Mouse (Mus musculus) lung, adult 2 months (tissue): ENCODE measurements around the gene Msi2. TPM values are rescaled to one million over a fixed set of nuclear protein-coding genes. Genes with fewer than 3 reads are reported as not detected.

Source experiments
- DNase-seq: peaks from one replicate; pipeline ENCODE4 v3.0.0; 2022
- H3K4me1 ChIP-seq: fragments of 200-500 bp; 2 replicates; pipeline ENCODE4 v1.6.1; 2011; ENCODE audit warnings: low read length; ENCODE audit not compliant: control insufficient read depth, insufficient read depth
- H3K4me3 ChIP-seq: fragments of 200-500 bp; replicated peaks from 2 replicates; pipeline ENCODE3; 2011; ENCODE audit warnings: low read depth, mild to moderate bottlenecking, control low read depth, low read length; ENCODE audit errors: extremely low read depth
- CTCF ChIP-seq: fragments of 200-500 bp; IDR thresholded peaks from 2 replicates; pipeline ENCODE4 v1.5.1; 2011; ENCODE audit warnings: mild to moderate bottlenecking, low read length, control low read depth; ENCODE audit not compliant: insufficient read depth
- POLR2A ChIP-seq: fragments of 200-500 bp; IDR thresholded peaks from 2 replicates; pipeline ENCODE4 v1.6.1; 2011; ENCODE audit warnings: low read depth, mild to moderate bottlenecking, control low read depth, low read length, borderline replicate concordance; ENCODE audit errors: extremely low read depth
- WGBS: fragments of 180-500 bp; shearing (Covaris S2); methylation state at CpG from one replicate; pipeline ENCODE4 v1.1.7; 2018; 5-methylcytosine and 5-hydroxymethylcytosine counted together
- polyA plus RNA-seq: library from polyadenylated mRNA; depleted of rRNA; stranded (reverse); fragments of >200 nt; gene quantifications from 2 replicates; pipeline ENCODE4 v1.2.3, GENCODE M21; 2012

Gene Msi2
- polyA plus RNA-seq, 1 experiment = 29.5 TPM

DNA sequence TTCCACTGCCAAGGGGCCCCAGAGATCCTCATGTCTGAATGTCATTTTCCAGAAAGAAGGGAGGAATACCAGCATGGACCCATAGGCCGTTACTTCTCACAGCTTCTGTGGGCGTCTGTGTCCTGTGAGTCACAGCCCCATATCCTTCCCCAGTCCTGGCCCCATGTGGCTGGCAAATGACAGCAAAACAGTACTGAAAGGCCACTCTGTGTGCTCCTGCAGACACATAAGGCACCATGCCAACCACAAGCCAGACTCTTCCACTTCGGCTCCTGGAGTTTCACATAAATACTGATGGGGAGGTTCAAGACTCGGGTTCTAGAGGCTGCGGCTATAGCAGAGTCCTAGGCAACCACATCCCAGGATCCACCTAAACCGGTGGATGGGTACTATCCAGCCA, 128.7 kb downstream of the Msi2 start:
- TF ChIP-seq POLR2A = no peak
- no peak for TF ChIP-seq CTCF
- Histone ChIP-seq H3K4me1 (peaks cover 9% of the 10 kb centered on the region), H3K4me3 (no peak overlapping the region)
- DNase-seq = no peak
- 88% methylated on average over 6 of the region's 6 CpGs for WGBS

DNA sequence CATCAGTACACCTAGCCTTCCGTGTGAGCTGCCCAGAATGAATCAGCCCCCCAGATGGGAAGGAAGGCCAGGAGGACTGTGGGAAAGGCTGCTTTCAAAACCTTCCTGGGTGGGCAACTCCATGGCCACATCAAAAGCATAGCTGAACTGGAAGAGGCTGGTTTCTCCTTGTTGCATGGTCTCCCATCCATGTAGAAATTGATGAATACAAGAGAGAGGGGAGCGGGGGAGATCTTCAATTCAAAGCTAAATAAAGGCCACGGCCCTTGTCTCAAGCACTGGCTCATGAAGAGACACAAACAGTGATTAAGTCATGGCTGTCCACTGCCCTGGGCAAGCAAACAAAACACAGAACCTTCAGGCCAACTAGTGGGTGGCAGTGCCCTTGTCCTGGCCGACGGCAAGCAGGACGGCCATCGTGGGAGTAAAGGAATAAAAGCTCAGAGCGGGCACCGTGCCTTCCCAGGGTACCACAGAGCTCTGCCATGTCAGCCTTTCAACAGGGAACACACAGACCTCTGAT, 129.6 kb downstream of the Msi2 start:
- TF ChIP-seq POLR2A = no peak
- no peak for DNase-seq
- 91% methylated on average over 9 of the region's 9 CpGs for WGBS
- H3K4me1 ChIP-seq = peaks cover 15% of the 10 kb centered on the region
- no peak overlapping the region for H3K4me3 ChIP-seq

DNA sequence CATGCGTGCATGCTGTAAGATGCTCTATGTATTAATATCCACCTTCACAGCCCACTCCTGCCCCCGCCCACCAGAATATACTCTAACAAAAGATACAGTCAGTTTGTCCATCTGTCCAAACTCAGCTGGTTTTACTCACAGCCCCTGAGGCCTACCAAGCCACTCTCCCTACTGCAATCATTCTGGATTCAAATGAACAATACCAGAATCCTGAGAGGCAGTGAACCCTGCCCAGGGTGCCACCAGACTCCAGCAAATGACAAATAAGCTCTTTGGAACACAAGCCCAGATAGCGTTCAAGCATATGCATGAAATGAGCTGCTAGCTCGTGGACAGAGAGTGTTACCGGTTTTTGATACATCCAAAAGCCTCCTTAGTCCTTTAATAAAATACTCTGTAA, 130.6 kb downstream of the Msi2 start:
- Histone ChIP-seq H3K4me3 (no peak overlapping the region), H3K4me1 (peaks cover 15% of the 10 kb centered on the region)
- WGBS = 92% methylated on average over 5 of the region's 5 CpGs
- TF ChIP-seq CTCF (no peak), POLR2A (no peak)
- no peak for DNase-seq

DNA sequence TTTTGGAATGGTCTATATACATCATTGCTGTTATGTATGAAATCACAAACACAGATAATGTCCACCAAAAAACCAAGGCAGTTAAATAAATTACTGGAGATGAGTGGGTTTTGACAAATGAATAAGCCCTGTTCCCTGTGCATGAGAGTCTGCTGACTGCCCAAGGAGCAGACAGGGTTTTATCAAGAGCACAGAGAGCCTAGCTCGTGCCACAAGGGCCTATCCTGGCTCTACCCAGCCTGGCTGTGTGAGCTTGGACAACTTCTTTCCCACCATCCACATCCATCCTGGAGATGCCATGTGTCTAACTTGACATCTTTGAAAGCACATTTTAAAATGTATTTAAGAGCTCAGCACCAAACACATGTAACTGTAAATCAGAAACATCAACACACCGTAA, 132.4 kb downstream of the Msi2 start:
- H3K4me1 ChIP-seq = peaks cover 22% of the 10 kb centered on the region
- TF ChIP-seq POLR2A = no peak
- TF ChIP-seq CTCF = no peak
- DNase-seq = no peak

DNA sequence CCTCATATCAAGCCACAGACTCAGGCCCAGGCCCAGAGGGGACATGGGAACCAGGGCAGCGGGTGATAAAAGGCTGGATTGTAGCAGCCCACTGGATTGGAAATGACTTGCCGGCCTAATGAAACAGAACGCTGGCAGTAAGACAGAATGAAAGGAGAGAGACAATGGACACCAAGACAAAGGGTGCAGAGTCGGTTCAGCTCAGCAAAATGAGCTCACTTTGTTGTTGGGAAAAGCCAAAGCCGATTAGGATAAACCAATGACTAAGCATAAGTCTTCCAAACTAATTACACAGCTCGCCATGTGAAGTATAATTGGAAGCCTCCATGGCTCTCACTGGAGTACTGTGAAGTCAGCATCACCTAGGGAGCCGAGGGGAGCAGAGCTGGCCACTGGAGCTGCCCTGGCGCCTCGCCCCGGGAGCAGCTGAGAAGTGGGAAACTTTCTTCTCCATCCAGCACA, 133.1 kb downstream of the Msi2 start:
- no peak overlapping the region for H3K4me3 ChIP-seq
- 41% methylated on average over 10 of the region's 10 CpGs for WGBS
- peaks cover 22% of the 10 kb centered on the region for H3K4me1 ChIP-seq
- DNase-seq = no peak
- no peak for TF ChIP-seq CTCF
- no peak for TF ChIP-seq POLR2A

More for the DNA sequence above, 132.4 kb downstream of the Msi2 start:
- H3K4me3 ChIP-seq = no peak overlapping the region
- 81% methylated on average over 2 of the region's 2 CpGs for WGBS

DNA sequence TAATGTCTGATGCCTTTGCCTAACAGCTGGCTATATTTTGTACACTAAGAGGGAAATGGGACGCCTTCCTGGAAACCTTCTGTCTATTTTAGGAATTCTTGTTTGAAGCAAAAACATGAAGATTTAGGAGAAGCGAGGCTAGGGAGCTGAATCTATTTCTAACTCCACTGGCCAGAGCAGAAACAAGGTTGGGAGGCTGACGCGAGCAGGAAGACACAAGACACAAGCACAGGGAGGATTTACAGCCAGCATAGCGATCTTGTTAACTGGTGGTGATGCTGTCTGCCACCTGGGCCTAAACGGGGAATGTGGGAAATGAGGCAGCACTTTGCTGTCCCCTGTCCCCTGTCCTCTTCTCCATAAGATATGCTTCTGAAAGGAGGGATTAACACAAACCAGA, 134.4 kb downstream of the Msi2 start:
- H3K4me3 ChIP-seq = no peak overlapping the region
- H3K4me1 ChIP-seq = peaks cover 22% of the 10 kb centered on the region
- 42% methylated on average over 6 of the region's 6 CpGs for WGBS
- no peak for DNase-seq
- TF ChIP-seq CTCF = no peak
- no peak for TF ChIP-seq POLR2A

DNA sequence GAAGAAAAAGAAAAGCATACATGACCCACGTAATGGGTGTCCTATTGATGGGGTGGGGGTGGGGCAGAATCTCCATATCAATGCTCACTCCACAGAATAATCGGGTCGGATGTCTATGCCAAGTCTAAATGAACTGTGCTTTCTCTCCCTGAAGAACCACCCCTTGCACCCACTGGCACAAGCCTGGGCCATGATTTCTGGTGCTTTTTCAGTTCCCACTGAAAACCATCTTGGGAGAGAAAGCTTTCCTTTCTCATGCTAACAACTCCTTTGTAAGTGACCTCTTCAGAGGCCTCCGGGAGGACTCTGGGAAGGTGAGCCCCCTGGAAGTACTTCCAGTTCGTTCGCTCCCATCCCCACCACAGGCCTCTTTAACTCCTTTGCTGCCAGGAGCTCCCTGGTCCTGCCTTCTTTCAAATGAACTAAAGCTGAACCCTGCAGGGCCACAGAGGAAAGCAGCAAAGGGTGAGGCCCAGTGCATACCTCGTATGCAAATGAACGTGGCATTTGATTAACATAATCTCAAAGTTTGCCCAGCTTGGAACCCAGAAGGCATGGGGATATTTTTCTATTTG, 135.0 kb downstream of the Msi2 start:
- Histone ChIP-seq H3K4me1 (peaks cover 22% of the 10 kb centered on the region), H3K4me3 (no peak overlapping the region)
- 31% methylated on average over 8 of the region's 8 CpGs for WGBS
- DNase-seq = no peak
- no peak for TF ChIP-seq CTCF
- no peak for TF ChIP-seq POLR2A

DNA sequence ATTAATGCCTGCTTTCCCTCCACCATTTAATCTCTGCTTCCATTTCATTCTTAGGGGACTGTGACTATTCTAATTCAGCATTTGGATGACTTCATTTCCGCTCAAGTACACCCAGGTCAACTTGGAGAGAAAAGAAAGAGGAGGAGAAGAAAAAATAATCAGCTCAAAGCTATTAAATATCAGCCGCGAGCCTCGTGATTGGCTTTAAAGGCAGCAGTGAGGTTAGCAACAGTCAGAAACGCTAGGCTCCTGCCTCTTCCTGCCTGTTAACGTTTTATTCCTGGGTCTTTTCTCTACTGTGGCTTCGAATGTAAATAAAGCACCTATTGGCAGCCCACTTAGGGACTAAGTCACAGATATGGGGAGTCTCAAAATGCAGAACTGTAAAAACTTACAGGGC, 135.5 kb downstream of the Msi2 start:
- DNase-seq = no peak
- peaks cover 22% of the 10 kb centered on the region for H3K4me1 ChIP-seq

DNA sequence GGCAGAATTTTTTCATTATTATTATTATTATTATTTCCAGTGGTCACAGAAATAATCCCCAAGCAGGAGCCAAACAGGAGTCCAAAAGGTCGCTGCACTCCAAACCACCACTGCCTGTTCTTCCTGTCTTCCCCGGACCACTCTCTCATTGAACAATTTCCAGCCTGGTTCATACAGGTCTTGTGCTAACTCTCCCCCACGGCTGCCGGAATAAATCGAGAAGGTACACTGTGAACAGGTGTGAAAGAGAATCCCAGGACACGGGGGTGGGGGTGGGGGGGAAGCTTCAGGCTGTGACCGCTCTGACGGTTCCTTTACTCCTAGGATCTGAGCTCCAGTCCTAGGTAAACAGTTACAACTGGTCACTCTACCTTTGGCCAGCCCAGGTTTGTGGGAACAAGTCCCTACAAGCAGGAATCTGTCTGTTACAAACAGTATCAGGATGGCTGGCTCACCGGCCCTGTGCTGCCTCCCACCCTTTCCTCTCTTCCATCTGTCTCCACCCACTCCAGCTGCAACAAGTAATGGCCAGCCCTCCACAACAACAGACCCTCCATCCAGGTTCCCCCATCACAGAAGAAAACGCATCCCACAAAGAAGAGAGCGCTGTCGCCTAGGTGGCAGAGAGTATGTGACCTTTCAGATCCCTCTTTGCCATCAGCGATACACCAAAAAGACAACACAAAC, 136.1 kb downstream of the Msi2 start:
- H3K4me3 ChIP-seq = no peak overlapping the region
- no peak for DNase-seq
- 41% methylated on average over 13 of the region's 13 CpGs for WGBS
- peaks cover 22% of the 10 kb centered on the region for H3K4me1 ChIP-seq
- TF ChIP-seq CTCF (no peak), POLR2A (no peak)

More for the DNA sequence above, 135.5 kb downstream of the Msi2 start:
- 14% methylated on average over 7 of the region's 7 CpGs for WGBS
- TF ChIP-seq POLR2A = no peak
- no peak for TF ChIP-seq CTCF
- H3K4me3 ChIP-seq = no peak overlapping the region

DNA sequence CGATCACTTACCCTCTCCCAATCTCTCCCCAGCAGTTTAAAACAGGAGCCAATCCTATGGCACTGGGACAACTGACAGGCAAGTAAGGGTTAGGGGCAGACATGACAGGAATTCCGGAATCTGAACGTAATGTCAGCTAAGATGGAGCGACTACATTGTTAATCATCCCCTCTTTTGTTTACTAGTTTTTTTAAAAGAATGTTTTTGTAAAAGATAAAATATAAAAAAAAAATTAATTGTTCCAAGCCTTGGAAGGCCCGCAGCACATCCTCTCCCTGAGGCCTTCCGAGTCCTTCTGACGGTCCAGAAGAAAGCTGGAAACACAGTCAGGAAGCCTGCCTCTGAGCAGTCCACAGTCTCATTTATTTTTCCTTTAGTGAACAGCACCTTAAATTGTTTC, 136.9 kb downstream of the Msi2 start:
- no peak for TF ChIP-seq POLR2A
- no peak for TF ChIP-seq CTCF
- no peak for DNase-seq
- Histone ChIP-seq H3K4me1 (peaks cover 26% of the 10 kb centered on the region), H3K4me3 (no peak overlapping the region)
- 54% methylated on average over 7 of the region's 7 CpGs for WGBS

DNA sequence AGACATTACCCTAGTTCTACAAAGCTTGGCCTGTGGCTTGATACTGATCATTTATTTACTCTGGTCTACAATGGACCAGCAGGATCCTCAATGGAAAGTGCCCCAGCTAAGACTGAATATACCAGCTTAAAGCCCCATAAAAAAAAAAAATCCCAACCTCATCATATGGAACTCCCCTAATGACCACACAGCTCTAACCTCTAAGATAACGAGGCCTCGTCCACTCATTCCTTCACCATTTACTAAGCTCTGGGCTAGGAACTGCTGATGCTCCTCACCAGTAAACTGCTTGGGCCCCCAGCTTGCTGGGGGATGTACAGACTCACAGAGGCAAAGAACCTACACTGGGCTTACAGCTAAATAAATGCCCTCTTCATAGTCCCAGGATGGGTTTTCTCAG, 139.6 kb downstream of the Msi2 start:
- DNase-seq = no peak
- TF ChIP-seq POLR2A (no peak), CTCF (no peak)
- WGBS = 94% methylated on average over 2 of the region's 2 CpGs
- H3K4me1 ChIP-seq = peaks cover 15% of the 10 kb centered on the region
- no peak overlapping the region for H3K4me3 ChIP-seq
